Mouse (Mus musculus): ENCODE measurements around the gene Bex6. TPM values are rescaled to one million over a fixed set of nuclear protein-coding genes. Genes with fewer than 3 reads are reported as not detected.

Bex6 gene
- polyA plus RNA-seq, 1 experiment, result not detected

Other genes with a start within 250 kb of the Bex6 start
- 1.3 and 1.9 TPM in 2 replicates for gene Pigz, start 246.0 kb upstream of the Bex6 start, polyA plus RNA-seq (2012; rRNA removed)
- 59.9 and 74.7 TPM in 2 replicates for gene 0610012G03Rik, start 231.3 kb upstream of the Bex6 start, polyA plus RNA-seq (2012; rRNA removed)
- 5.8 and 6.8 TPM in 2 replicates for gene Ncbp2, start 231.3 kb upstream of the Bex6 start, polyA plus RNA-seq (2012; rRNA removed)
- gene Senp5, start 176.5 kb upstream of the Bex6 start, polyA plus RNA-seq (2012; rRNA removed), result 3.9 and 5.4 TPM in 2 replicates
- 20.0 and 21.9 TPM in 2 replicates for gene Pak2, start 100.5 kb upstream of the Bex6 start, polyA plus RNA-seq (2012; rRNA removed)
- 33.9 and 38.4 TPM in 2 replicates for gene Pigx, start 80.1 kb upstream of the Bex6 start, polyA plus RNA-seq (2012; rRNA removed)
- gene Cep19, start 80.0 kb upstream of the Bex6 start, polyA plus RNA-seq (2012; rRNA removed), result 10.1 and 10.5 TPM in 2 replicates
- gene Nrros, start 14.2 kb upstream of the Bex6 start, polyA plus RNA-seq (2012; rRNA removed), result 9.0 and 10.8 TPM in 2 replicates
- 3.0 and 3.6 TPM in 2 replicates for gene Fbxo45, start 67.3 kb downstream of the Bex6 start, polyA plus RNA-seq (2012; rRNA removed)
- 3.7 and 3.9 TPM in 2 replicates for gene Wdr53, start 67.4 kb downstream of the Bex6 start, polyA plus RNA-seq (2012; rRNA removed)
- gene Smco1, start 91.6 kb downstream of the Bex6 start, polyA plus RNA-seq (2012; rRNA removed), result not detected in 2 replicates
- gene Rnf168, start 97.6 kb downstream of the Bex6 start, polyA plus RNA-seq (2012; rRNA removed), result 4.5 and 7.6 TPM in 2 replicates
- gene Ubxn7, start 152.4 kb downstream of the Bex6 start, polyA plus RNA-seq (2012; rRNA removed), result 2.1 and 10.0 TPM in 2 replicates
- gene Tm4sf19, start 220.7 kb downstream of the Bex6 start, polyA plus RNA-seq (2012; rRNA removed), result 0.45 and 0.84 TPM in 2 replicates
- gene Tctex1d2, start 239.9 kb downstream of the Bex6 start, polyA plus RNA-seq (2012; rRNA removed), result 2.4 and 3.2 TPM in 2 replicates

All from large intestine, adult 2 months (tissue).